Mouse (Mus musculus): ENCODE results near the gene Reps1. TPM values are rescaled to one million over a fixed set of nuclear protein-coding genes. Genes with fewer than 3 reads are reported as not detected.

Reps1 gene
- polyA plus RNA-seq, 1 experiment: 28.9 TPM

GRCm38 (mm10) chr10:18020443-18020842, 35.2 kb upstream of the Reps1 start:
- Histone ChIP-seq H3K79me2 (ENCODE audit: control insufficient read depth, insufficient read depth) (peaks cover 69% of the 10 kb centered on the region), H3K79me3 (ENCODE audit: low read depth) (peaks cover 49% of the 10 kb centered on the region), H3K36me3 (ENCODE audit: control insufficient read depth, insufficient read depth) (peaks cover 30% of the 10 kb centered on the region), H3K4me3 (ENCODE audit: insufficient read depth, poor library complexity, severe bottlenecking) (no peak overlapping the region), H3ac (ENCODE audit: control insufficient read depth, insufficient read length, low read depth) (no peak overlapping the region), H3K27me3 (ENCODE audit: control insufficient read depth, insufficient read depth, insufficient read length) (no peaks in the 10 kb centered on the region)
- TF ChIP-seq FOSL1 (IDR thresholded peaks at IDR 0.05; ENCODE audit: insufficient read depth, low read length, poor library complexity, severe bottlenecking) (no peak), CEBPB (IDR thresholded peaks at IDR 0.05; ENCODE audit: low read depth) (no peak), USF1 (IDR thresholded peaks at IDR 0.05; ENCODE audit: low read depth) (no peak)

DNA sequence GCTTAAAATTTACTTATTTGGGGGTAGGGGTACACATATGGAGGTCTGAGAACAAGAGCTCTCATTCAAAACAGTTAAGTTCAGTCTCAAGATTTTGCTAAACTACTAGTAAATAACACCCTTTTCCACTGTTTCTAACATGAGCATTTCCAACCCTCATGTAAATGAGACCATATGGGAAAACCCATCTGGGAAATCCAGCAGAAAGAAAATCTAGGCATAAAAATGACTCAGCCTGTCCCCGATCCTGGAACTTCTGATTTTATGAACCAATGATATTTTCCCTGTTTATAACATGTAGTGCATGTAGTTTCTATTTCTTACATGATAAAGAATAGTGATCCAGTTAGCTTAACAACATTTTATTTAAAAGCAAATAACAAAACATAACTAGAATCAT, 34.8 kb upstream of the Reps1 start:
- peaks cover 66% of the 10 kb centered on the region for H3K79me2 ChIP-seq (ENCODE audit: control insufficient read depth, insufficient read depth)
- no peak overlapping the region for H3K4me3 ChIP-seq (ENCODE audit: insufficient read depth, poor library complexity, severe bottlenecking)
- TF ChIP-seq CEBPB (IDR thresholded peaks at IDR 0.05; ENCODE audit: low read depth) (no peak), MAX (IDR thresholded peaks at IDR 0.05) (no peak), USF1 (IDR thresholded peaks at IDR 0.05; ENCODE audit: low read depth) (no peak), MYOD1 (IDR thresholded peaks at IDR 0.05; ENCODE audit: control insufficient read depth, insufficient read length, low read depth) (no peak), FOSL1 (IDR thresholded peaks at IDR 0.05; ENCODE audit: insufficient read depth, low read length, poor library complexity, severe bottlenecking) (no peak), CTCF (IDR thresholded peaks at IDR 0.05; ENCODE audit: control insufficient read depth, insufficient read depth, insufficient read length) (no peak), MYOG (IDR thresholded peaks at IDR 0.05; ENCODE audit: control insufficient read depth, extremely low read depth, insufficient read length) (no peak)

GRCm38 (mm10) chr10:18021576-18022311, 33.9 kb upstream of the Reps1 start:
- Histone ChIP-seq H3K4me3 (ENCODE audit: insufficient read depth, poor library complexity, severe bottlenecking) (peak overlapping the region; percentile 74), H3K79me2 (ENCODE audit: control insufficient read depth, insufficient read depth) (peaks cover 58% of the 10 kb centered on the region), H3K27me3 (ENCODE audit: control insufficient read depth, insufficient read depth, insufficient read length) (no peaks in the 10 kb centered on the region), H3K36me3 (ENCODE audit: control insufficient read depth, insufficient read depth) (peaks cover 21% of the 10 kb centered on the region), H3K79me3 (ENCODE audit: low read depth) (peaks cover 45% of the 10 kb centered on the region), H3ac (ENCODE audit: control insufficient read depth, insufficient read length, low read depth) (peak overlapping the region; percentile 67)
- TF ChIP-seq MYOD1 (IDR thresholded peaks at IDR 0.05; ENCODE audit: control insufficient read depth, insufficient read length, low read depth) (peak; percentile 74), MYOG (IDR thresholded peaks at IDR 0.05; ENCODE audit: control insufficient read depth, extremely low read depth, insufficient read length) (no peak)

More for the DNA sequence above, 34.8 kb upstream of the Reps1 start:
- Histone ChIP-seq H3K79me3 (ENCODE audit: low read depth) (peaks cover 49% of the 10 kb centered on the region), H3K27me3 (ENCODE audit: control insufficient read depth, insufficient read depth, insufficient read length) (no peaks in the 10 kb centered on the region), H3K36me3 (ENCODE audit: control insufficient read depth, insufficient read depth) (peaks cover 29% of the 10 kb centered on the region), H3ac (ENCODE audit: control insufficient read depth, insufficient read length, low read depth) (no peak overlapping the region)

DNA sequence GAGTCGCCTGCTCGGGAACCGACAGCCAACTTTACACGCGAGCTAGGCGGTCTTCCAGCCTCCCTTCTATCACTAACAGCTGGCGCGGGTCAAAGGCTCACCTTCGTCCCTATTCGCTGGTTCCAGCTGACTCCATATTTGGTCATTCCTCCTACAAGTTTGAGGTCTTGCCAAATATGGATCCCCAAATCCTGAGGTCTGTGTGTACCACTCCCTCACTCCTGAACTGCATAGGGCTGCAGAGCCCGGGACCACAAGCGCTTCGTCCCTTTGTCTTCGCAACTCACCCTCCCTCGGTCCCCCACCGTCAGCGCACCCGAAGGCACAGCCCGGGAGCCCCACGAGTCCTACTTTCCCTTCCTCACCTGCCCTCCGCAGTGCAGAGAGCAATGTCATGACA, 33.3 kb upstream of the Reps1 start:
- TF ChIP-seq CTCF (IDR thresholded peaks at IDR 0.05; ENCODE audit: control insufficient read depth, insufficient read depth, insufficient read length) (no peak), MAX (IDR thresholded peaks at IDR 0.05) (peak; percentile 17)

GRCm38 (mm10) chr10:18022741-18023347, 32.8 kb upstream of the Reps1 start, which contains the start of gene Abracl:
TSS of gene Abracl (minus strand) at chr10:18023288.
- H3K79me2 ChIP-seq (ENCODE audit: control insufficient read depth, insufficient read depth): peaks cover 47% of the 10 kb centered on the region
- TF ChIP-seq USF1 (IDR thresholded peaks at IDR 0.05; ENCODE audit: low read depth) (peak; percentile 87), MYOD1 (IDR thresholded peaks at IDR 0.05; ENCODE audit: control insufficient read depth, insufficient read length, low read depth) (no peak), MYOG (IDR thresholded peaks at IDR 0.05; ENCODE audit: control insufficient read depth, extremely low read depth, insufficient read length) (no peak)
- peak within 1 kb of the TSS; percentile 67 for H3ac ChIP-seq (ENCODE audit: control insufficient read depth, insufficient read length, low read depth)
- peaks cover 36% of the 10 kb centered on the region for H3K79me3 ChIP-seq (ENCODE audit: low read depth)
- H3K4me3 ChIP-seq (ENCODE audit: insufficient read depth, poor library complexity, severe bottlenecking): peak within 1 kb of the TSS; percentile 74
- H3K27me3 ChIP-seq (ENCODE audit: control insufficient read depth, insufficient read depth, insufficient read length): no peaks in the 10 kb centered on the region
- peaks cover 11% of the 10 kb centered on the region for H3K36me3 ChIP-seq (ENCODE audit: control insufficient read depth, insufficient read depth)

More for the DNA sequence above, 33.3 kb upstream of the Reps1 start:
- Histone ChIP-seq H3ac (ENCODE audit: control insufficient read depth, insufficient read length, low read depth) (peak overlapping the region; percentile 67), H3K79me3 (ENCODE audit: low read depth) (peaks cover 42% of the 10 kb centered on the region), H3K27me3 (ENCODE audit: control insufficient read depth, insufficient read depth, insufficient read length) (no peaks in the 10 kb centered on the region), H3K36me3 (ENCODE audit: control insufficient read depth, insufficient read depth) (peaks cover 16% of the 10 kb centered on the region), H3K79me2 (ENCODE audit: control insufficient read depth, insufficient read depth) (peaks cover 52% of the 10 kb centered on the region), H3K4me3 (ENCODE audit: insufficient read depth, poor library complexity, severe bottlenecking) (peak overlapping the region; percentile 74)

DNA sequence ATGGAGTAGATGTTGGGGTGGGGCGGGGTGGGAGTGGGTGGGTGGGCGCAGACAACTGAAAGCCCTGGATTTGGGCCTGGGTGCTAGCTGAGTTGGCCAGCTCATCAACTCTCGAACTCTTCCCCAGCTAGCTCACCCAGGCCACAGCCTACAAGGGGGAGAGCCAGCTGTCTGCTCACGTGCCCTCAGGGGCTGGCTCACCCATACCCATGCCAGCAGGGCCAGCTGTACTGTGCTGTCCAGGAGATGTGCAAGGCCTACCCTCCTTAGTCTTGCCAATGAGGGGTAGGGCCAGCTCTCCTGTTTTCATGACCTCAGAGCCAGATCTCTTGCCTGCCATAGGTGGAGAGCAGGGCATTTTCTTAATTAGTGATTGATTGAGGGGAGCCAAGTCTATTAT, 21.3 kb upstream of the Reps1 start:
- TF ChIP-seq CEBPB (IDR thresholded peaks at IDR 0.05; ENCODE audit: low read depth): no peak
- no peak for TF ChIP-seq USF1 (IDR thresholded peaks at IDR 0.05; ENCODE audit: low read depth)
- no peak for TF ChIP-seq MAX (IDR thresholded peaks at IDR 0.05)
- TF ChIP-seq MYOG (IDR thresholded peaks at IDR 0.05; ENCODE audit: control insufficient read depth, extremely low read depth, insufficient read length): no peak
- TF ChIP-seq MYOD1 (IDR thresholded peaks at IDR 0.05; ENCODE audit: control insufficient read depth, insufficient read length, low read depth): no peak
- no peak for TF ChIP-seq CTCF (IDR thresholded peaks at IDR 0.05; ENCODE audit: control insufficient read depth, insufficient read depth, insufficient read length)
- no peak for TF ChIP-seq FOSL1 (IDR thresholded peaks at IDR 0.05; ENCODE audit: insufficient read depth, low read length, poor library complexity, severe bottlenecking)
- H3K79me3 ChIP-seq (ENCODE audit: low read depth): no peaks in the 10 kb centered on the region
- no peak overlapping the region for H3ac ChIP-seq (ENCODE audit: control insufficient read depth, insufficient read length, low read depth)
- H3K79me2 ChIP-seq (ENCODE audit: control insufficient read depth, insufficient read depth): no peaks in the 10 kb centered on the region
- H3K27me3 ChIP-seq (ENCODE audit: control insufficient read depth, insufficient read depth, insufficient read length): no peaks in the 10 kb centered on the region
- no peaks in the 10 kb centered on the region for H3K36me3 ChIP-seq (ENCODE audit: control insufficient read depth, insufficient read depth)
- no peak overlapping the region for H3K4me3 ChIP-seq (ENCODE audit: insufficient read depth, poor library complexity, severe bottlenecking)

Measured in C2C12 (cell line).